Mouse (Mus musculus) G1E (cell line): ENCODE measurements at regions not wholly inside any gene's neighbourhood (a gene's known extent, or its start where the extent isn't known, plus 50 kb on each side); places are given as distances from the start of the nearest gene placed in this dataset.

Source experiments
- ATAC-seq: 2 replicates; pipeline ENCODE4 v1.8.0; 2016; ENCODE audit warnings: mild to moderate bottlenecking; ENCODE audit not compliant: insufficient number of reproducible peaks, poor library complexity, low FRiP score, severe bottlenecking; ENCODE audit errors: extremely low read depth
- DNase-seq: peaks from one replicate; pipeline ENCODE4 v3.0.0; 2012; ENCODE audit warnings: low spot score
- H3K27me3 ChIP-seq: 2 replicates; pipeline ENCODE4 v1.6.1; 2012; ENCODE audit warnings: mild to moderate bottlenecking, low read length, inconsistent platforms; ENCODE audit not compliant: insufficient read depth
- H3K36me3 ChIP-seq: replicated peaks from 2 replicates; pipeline ENCODE3; 2012; ENCODE audit warnings: mild to moderate bottlenecking, inconsistent platforms
- H3K4me1 ChIP-seq: 2 replicates; pipeline ENCODE4 v1.6.1; 2012; ENCODE audit warnings: low read depth, low read length, inconsistent platforms, mixed read lengths; ENCODE audit not compliant: insufficient read depth
- H3K4me3 ChIP-seq: 2 replicates; pipeline ENCODE4 v1.5.1; 2012; ENCODE audit warnings: low read depth, mild to moderate bottlenecking, inconsistent platforms, low read length, moderate library complexity, mixed read lengths
- H3K9me3 ChIP-seq: replicated peaks from 2 replicates; pipeline ENCODE4 v1.6.1; 2012; ENCODE audit warnings: inconsistent platforms
- CTCF ChIP-seq: IDR thresholded peaks from 2 replicates; pipeline ENCODE4 v1.5.1; 2012; ENCODE audit warnings: low read depth, low read length, inconsistent platforms, mixed read lengths
- GATA1 ChIP-seq: IDR thresholded peaks from 2 replicates; pipeline ENCODE4 v1.6.1; 2012; ENCODE audit warnings: borderline replicate concordance, low read length, inconsistent platforms, mixed read lengths
- GATA2 ChIP-seq: IDR thresholded peaks from 2 replicates; pipeline ENCODE4 v1.6.1; 2012; ENCODE audit warnings: low read depth, low read length, inconsistent platforms, borderline replicate concordance
- POLR2AphosphoS5 ChIP-seq: IDR thresholded peaks from 2 replicates; pipeline ENCODE4 v1.6.1; 2012; ENCODE audit warnings: low read depth, low read length, inconsistent platforms; ENCODE audit not compliant: insufficient replicate concordance
- TAL1 ChIP-seq: conservative IDR thresholded peaks from 2 replicates; pipeline ENCODE4 v1.6.1; 2012; ENCODE audit warnings: low read depth, low read length, inconsistent platforms, mixed read lengths

GRCm38 (mm10) chr14:78143751-78144150, 54.9 kb upstream of the Fam216b start:
- Histone ChIP-seq H3K4me1 (no peaks in the 10 kb centered on the region), H3K4me3 (no peak overlapping the region), H3K27me3 (no peaks in the 10 kb centered on the region), H3K36me3 (no peaks in the 10 kb centered on the region), H3K9me3 (peaks cover 25% of the 10 kb centered on the region)
- ATAC-seq (no peak), DNase-seq (no peak)
- TF ChIP-seq POLR2AphosphoS5: no peak
- no peak for TF ChIP-seq GATA1
- TF ChIP-seq GATA2: no peak
- TF ChIP-seq CTCF: no peak
- no peak for TF ChIP-seq TAL1
